Mouse (Mus musculus) bone marrow, adult 2 months (tissue): ENCODE measurements at regions not wholly inside any gene's neighbourhood (a gene's known extent, or its start where the extent isn't known, plus 50 kb on each side); places are given as distances from the start of the nearest gene placed in this dataset.

Experiments
- CTCF ChIP-seq: fragments of 200-500 bp; IDR thresholded peaks from 2 replicates; pipeline ENCODE4 v1.5.1; 2011; ENCODE audit warnings: low read length, control low read depth; ENCODE audit not compliant: control insufficient read depth, insufficient read depth
- POLR2A ChIP-seq: fragments of 200-500 bp; IDR thresholded peaks from 2 replicates; pipeline ENCODE4 v1.6.1; 2011; ENCODE audit warnings: low read depth, mild to moderate bottlenecking, control low read depth, low read length, borderline replicate concordance; ENCODE audit not compliant: control insufficient read depth

DNA sequence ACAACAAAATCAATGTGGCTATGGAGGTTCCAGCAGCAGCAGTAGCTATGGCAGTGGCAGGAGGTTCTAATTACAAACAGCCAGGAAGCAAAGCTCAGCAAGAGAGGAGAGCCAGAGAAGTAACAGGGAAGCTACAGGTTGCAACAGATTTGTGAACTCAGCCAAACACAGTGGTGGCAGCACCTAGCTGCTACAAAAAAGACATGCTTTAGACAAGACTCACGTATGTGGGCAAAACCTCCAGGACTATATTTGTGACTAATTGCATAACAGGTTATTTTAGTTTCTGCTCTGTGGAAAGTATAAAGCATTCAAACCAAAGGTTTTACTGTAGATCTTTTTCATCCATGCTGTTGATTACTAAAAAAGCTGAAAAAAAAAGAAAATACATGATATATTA lies 166.1 kb upstream of the Megf9 start:
- no peak for TF ChIP-seq CTCF
- no peak for TF ChIP-seq POLR2A
